Mouse (Mus musculus) spleen, postnatal 36 days (tissue): ENCODE results near the gene Fbl.
A peak's percentile ranks its signal among the peaks of the same experiment; 100 is the strongest.
"Not testable (repeated sequence)": the region's sequence is repeated elsewhere in the genome, so short reads cannot be mapped to it uniquely, and the experiment has no call there.

Experiments used
- DNase-seq, 2 experiments: peaks; one replicate each; pipeline ENCODE4 v3.0.0; 2022; ENCODE audit warnings: low spot score in 2 of 2, mixed read lengths in 1 of 2

Gene Fbl

GRCm38 (mm10) chr7:28191903-28192302, 22.4 kb downstream of the Fbl start:
- DNase-seq, result no peak

DNA sequence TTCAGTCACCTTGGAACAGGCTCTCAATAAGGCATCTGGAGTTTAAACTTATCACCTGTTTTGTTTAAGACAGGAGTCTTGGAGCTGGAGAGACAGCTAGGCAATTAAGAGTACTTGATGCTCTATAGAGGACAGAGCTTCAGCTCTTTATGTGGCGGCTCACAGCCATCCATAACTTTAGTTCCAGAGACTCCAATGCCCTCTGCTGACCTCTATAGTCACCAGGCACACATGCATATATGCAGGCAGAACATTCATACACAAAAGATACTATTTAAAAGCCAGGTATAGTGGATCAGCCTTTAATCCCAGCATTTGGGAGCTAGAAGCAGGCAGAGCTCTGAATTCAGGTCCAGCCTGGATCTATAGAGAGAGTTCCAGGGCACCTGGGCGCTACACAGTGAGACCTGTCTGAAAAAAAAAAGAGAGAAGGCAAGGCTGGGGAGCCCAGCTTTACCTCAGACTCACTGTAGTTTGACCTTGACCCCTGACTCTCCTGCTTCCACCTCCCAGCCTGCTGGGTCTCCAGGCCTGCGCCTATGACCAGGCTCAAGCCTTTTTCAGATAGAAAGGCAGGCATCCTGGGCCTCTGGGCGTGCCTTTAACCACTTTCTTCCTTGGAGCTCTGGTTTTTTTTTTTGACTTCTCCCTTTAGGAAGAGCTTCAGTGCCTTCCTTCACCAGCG, 26.0 kb downstream of the Fbl start:
- DNase-seq, result no peak

- no peak for DNase-seq
Observed at GRCm38 (mm10) chr7:28196528-28196927, 27.0 kb downstream of the Fbl start.

DNA sequence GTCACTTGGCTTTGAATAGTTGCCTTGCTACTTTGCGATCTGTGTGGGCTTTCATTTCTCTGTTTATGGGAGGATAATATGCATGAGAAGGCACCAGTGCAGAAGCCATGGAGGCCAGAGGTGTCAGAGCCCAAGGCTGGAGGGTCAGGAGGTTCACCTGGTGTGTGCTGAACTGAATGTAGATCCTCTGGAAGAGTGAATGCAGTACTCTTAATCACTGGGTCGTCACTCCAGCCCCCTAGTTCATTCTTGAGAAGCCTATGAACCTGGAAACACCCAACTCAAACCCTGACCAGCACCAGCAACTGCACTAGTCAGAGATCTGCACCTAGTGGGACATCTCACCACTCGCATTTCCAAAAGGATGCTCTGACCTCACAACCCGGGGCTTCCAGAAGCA, 29.5 kb downstream of the Fbl start:
- DNase-seq, result no peak

DNA sequence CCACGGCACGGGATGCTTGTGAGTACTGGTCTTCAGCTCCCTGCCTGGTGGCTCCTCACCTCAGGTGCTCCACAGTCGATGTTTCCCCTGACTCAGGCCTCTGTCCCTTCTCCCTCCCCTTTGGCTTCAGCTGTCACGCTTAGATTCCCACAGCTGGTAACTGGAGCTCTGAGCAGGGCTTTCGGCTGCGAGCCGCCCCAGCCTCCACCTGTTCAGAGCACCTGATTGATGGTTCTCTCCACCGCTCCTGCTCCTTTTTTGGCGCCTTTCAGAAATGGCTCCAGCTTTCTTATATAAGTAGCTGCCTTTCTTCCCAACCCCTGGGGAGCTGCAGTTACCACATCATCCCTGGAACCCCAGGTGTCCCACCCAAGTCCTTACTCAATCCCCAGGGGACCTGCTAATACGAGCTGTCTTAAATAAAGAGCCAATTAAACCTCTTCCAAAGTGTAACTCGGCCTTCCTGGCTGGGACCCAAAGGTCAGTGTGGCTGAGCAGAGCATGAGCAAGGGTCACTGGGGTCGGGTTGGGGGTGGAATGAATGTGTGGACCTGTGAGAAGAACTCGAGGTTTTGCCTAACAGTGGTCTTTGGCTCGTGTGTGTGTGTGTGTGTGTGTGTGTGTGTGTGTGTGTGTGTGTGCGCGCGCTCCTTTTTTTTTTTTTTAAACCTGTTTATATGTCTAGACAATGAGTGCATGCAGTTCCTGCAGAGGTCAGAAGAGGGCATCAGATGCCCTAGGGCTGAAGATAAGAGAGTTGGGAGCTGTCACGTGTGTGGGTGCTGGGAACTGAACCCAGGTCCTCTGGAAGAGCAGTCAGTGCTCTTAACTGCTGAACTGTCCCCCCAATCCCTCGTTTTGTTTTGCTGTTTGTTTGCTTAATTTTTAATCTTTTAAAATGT, 33.9 kb downstream of the Fbl start:
- no peak for DNase-seq

DNA sequence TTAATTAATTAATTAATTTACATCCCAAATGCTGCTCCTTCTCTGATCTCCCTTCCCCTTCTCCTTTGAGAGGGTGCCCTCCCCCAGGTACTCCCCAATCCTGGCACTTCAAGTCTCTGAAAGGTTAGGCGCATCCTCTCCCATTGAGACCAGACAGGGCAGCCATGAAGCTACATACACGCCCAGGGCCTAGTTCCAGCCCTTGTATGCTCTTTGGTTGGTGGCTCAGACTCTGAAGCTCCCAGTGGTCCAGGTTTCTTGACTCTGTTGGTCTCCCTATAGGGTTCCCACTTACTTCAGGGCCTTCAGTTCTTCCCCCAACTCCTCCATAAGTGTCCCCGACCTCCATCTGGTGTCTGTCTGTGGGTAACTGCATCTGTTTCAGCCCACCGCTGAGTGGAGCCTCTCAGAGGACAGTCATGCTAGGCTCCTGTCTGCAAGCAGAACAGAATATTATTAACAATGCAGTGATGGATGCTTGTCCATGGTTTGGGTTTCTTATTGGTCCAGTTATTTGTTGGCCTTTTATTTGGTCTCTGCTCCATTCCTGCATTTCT, 36.6 kb downstream of the Fbl start:
- DNase-seq, result no peak

GRCm38 (mm10) chr7:28208396-28208987, 39.0 kb downstream of the Fbl start:
- DNase-seq, result no peak

- DNase-seq, result peak; percentile 64 to 65
Observed at GRCm38 (mm10) chr7:28208988-28209508, 39.5 kb downstream of the Fbl start.

GRCm38 (mm10) chr7:28210731-28211130, 41.2 kb downstream of the Fbl start:
- no peak for DNase-seq

DNA sequence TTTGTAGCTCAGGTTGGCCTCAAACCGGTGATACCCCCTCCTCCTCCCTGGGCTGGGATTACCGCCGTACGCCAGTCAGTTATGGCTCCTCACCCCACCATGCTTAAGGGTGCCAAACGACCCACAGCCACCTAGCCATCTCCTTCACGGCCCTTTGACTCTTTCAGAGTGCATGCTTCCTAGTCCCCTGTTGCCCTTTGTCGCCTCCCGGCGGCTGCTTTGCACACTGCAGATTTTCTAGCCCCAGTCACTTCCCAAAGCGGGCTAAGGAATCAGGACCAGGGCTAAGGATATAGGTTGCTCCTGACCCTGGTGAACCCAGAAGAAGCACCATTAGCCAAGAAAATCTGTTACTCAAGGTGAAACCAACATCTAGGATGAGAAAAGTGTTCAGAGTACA, 44.6 kb downstream of the Fbl start:
- peak; percentile 17 to 27 for DNase-seq

- DNase-seq, result not testable (repeated sequence)
Observed at GRCm38 (mm10) chr7:28215950-28216349, 46.4 kb downstream of the Fbl start.

DNA sequence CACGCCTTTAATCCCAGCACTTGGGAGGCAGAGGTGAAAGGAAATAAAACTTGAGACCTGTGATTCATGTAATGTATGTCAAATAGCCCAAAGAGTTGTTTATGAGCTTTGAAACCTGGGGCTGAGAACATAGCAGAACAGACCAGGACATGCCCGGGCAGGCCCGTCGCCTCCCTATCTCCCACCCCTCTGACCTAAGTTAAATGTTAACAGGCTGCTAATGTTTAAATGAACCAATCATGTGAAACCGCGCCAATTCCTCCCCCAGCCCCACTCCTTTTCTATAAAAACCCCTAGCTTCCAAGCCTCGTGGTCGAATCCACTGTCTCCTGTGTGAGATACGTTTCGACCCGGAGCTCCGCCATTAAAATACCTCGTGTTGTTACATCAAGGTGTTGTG, 48.3 kb downstream of the Fbl start:
- DNase-seq, result not testable (repeated sequence)

- not testable (repeated sequence) for DNase-seq
Observed at GRCm38 (mm10) chr7:28218951-28219740, 49.6 kb downstream of the Fbl start.

DNA sequence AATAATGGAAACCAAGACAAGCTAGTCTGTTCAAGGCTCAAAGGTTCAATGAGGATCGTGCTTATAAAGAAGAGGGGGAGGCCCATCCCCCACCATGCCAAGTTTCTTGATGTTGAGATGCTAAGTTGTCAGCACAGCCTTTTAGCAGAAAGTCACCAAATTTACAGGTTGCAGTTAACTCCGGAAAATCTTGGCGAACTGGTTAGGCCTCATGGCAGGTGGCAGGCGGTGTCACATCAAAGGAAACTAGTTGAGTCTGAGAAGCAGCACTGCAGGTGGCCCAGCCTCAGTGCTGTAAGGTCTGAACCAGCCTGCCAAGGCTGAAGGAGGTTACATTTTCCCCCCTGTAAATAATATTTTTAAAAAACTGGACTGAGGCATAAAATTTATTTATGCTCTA, 57.3 kb downstream of the Fbl start:
- not testable (repeated sequence) for DNase-seq

- DNase-seq, result not testable (repeated sequence)
Observed at GRCm38 (mm10) chr7:28227421-28227820, 57.9 kb downstream of the Fbl start.
